In genomic region chr5:90571216-90571615, GRCm38 (mm10) we compare ENCODE assay signal across 38 mouse cellular contexts. TPM values are rescaled to one million over a fixed set of nuclear protein-coding genes. Genes with fewer than 3 reads are reported as not detected.
DNase-seq lines count a peak whose midpoint lies in the region; ATAC-seq and TF ChIP-seq lines count a peak whose summit lies in the region.
"Had no signal": no experiment of that assay in that cellular context is flagged by ENCODE, and none has a peak within 500 bp of the region (broad histone marks: within the 10 kb centered on the region; RNA-seq: fewer than 3 reads in every experiment).

No protein-coding gene starts in this region.

- TF ChIP-seq CTCF in hindbrain, postnatal 0 days (IDR thresholded peaks at IDR 0.05; ENCODE audit: low read depth) = no peak
- no peak for TF ChIP-seq CTCF in lung, embryonic 14.5 days (IDR thresholded peaks at IDR 0.05; ENCODE audit: low read depth)
- TF ChIP-seq CTCF in midbrain, postnatal 0 days (IDR thresholded peaks at IDR 0.05) = no peak

- H3K4me3 ChIP-seq in hindbrain, postnatal 0 days (ENCODE audit: low read length) = no peak overlapping the region
- H3K4me3 ChIP-seq in hindbrain, embryonic 11.5 days (ENCODE audit: low read depth, low read length) = no peak overlapping the region
- H3K4me3 ChIP-seq in lung, embryonic 14.5 days (ENCODE audit: low read depth, low read length) = no peak overlapping the region
- H3K4me3 ChIP-seq in midbrain, postnatal 0 days (ENCODE audit: low read depth, low read length) = no peak overlapping the region
- no peak overlapping the region for H3K4me3 ChIP-seq in midbrain, embryonic 14.5 days (replicated peaks; ENCODE audit: low read depth, low read length)
- H3K4me3 ChIP-seq: embryonic facial prominence, embryonic 13.5 days; forebrain, embryonic 10.5 days; forebrain, embryonic 15.5 days; heart, embryonic 12.5 days; hindbrain, embryonic 15.5 days; intestine, embryonic 15.5 days; limb, embryonic 10.5 days; limb, embryonic 15.5 days; liver, embryonic 13.5 days; megakaryocyte, embryonic 14.5 days; midbrain, embryonic 12.5 days had no signal

- WGBS in hindbrain, postnatal 0 days = 21% methylated on average over 3 of the region's 3 CpGs
- 26% methylated on average over 3 of the region's 3 CpGs for WGBS in hindbrain, embryonic 11.5 days
- whole genome bisulfite sequencing in lung, embryonic 14.5 days = 9% methylated on average over 3 of the region's 3 CpGs
- 38% methylated on average over 3 of the region's 3 CpGs for WGBS in midbrain, postnatal 0 days
- WGBS in midbrain, embryonic 14.5 days = 46% methylated on average over 3 of the region's 3 CpGs

- H3K27ac ChIP-seq in hindbrain, postnatal 0 days = no peak overlapping the region
- H3K27ac ChIP-seq in hindbrain, embryonic 11.5 days (ENCODE audit: low read depth, low read length) = no peak overlapping the region
- no peak overlapping the region; the same call in 1 of the 2 replicates for H3K27ac ChIP-seq in lung, embryonic 14.5 days (ENCODE audit: low read depth)
- no peak overlapping the region for H3K27ac ChIP-seq in midbrain, postnatal 0 days (ENCODE audit: low read depth, low read length)
- no peak overlapping the region for H3K27ac ChIP-seq in midbrain, embryonic 14.5 days (replicated peaks; ENCODE audit: low read depth, low read length)
- H3K27ac ChIP-seq: embryonic facial prominence, embryonic 13.5 days; forebrain, embryonic 10.5 days; forebrain, embryonic 15.5 days; hindbrain, embryonic 15.5 days; intestine, embryonic 15.5 days; limb, embryonic 10.5 days; limb, embryonic 15.5 days; liver, embryonic 13.5 days; midbrain, embryonic 12.5 days had no signal

- peak; percentile 45 for DNase-seq in hindbrain, postnatal 0 days (ENCODE audit: low spot score)
- DNase-seq in hindbrain, embryonic 11.5 days (ENCODE audit: low spot score) = no peak
- DNase-seq in lung, embryonic 14.5 days = peak; percentile 93
- DNase-seq in lung, adult 18-20 months = no peak
- DNase-seq in midbrain, postnatal 0 days (ENCODE audit: low spot score) = peak; percentile 29
- DNase-seq in midbrain, embryonic 14.5 days = no peak
- DNase-seq: adrenal gland, adult 2 months; adrenal gland, postnatal 36 days; B cell, adult 2 months; cerebellum, adult 2 months; cerebellum, postnatal 25 days; gastrocnemius, postnatal 25 days; heart, adult 18-20 months; heart, postnatal 4 days; kidney, postnatal 36 days; liver, embryonic 13.5 days; right cerebral cortex, postnatal 14 days; thymus, postnatal 4 days had no signal

- no peaks in the 10 kb centered on the region for H3K27me3 ChIP-seq in hindbrain, postnatal 0 days (ENCODE audit: insufficient read depth, low read length)
- H3K27me3 ChIP-seq in hindbrain, embryonic 11.5 days (ENCODE audit: control insufficient read depth, insufficient read depth, low read length) = no peaks in the 10 kb centered on the region
- H3K27me3 ChIP-seq in lung, embryonic 14.5 days (ENCODE audit: insufficient read depth, low read length) = no peaks in the 10 kb centered on the region
- no peaks in the 10 kb centered on the region for H3K27me3 ChIP-seq in midbrain, postnatal 0 days (ENCODE audit: insufficient read depth, low read length)
- H3K27me3 ChIP-seq in midbrain, embryonic 14.5 days (ENCODE audit: control insufficient read depth, insufficient read depth, low read length) = no peaks in the 10 kb centered on the region
- H3K27me3 ChIP-seq: embryonic facial prominence, embryonic 13.5 days; forebrain, embryonic 15.5 days; heart, embryonic 12.5 days; hindbrain, embryonic 15.5 days; intestine, embryonic 15.5 days; limb, embryonic 15.5 days; liver, embryonic 13.5 days; megakaryocyte, embryonic 14.5 days; midbrain, embryonic 12.5 days had no signal

- no peaks in the 10 kb centered on the region for H3K36me3 ChIP-seq in hindbrain, postnatal 0 days (ENCODE audit: insufficient read depth, low read length)
- H3K36me3 ChIP-seq in hindbrain, embryonic 11.5 days (ENCODE audit: control insufficient read depth, insufficient read depth, low read length) = no peaks in the 10 kb centered on the region
- no peaks in the 10 kb centered on the region for H3K36me3 ChIP-seq in lung, embryonic 14.5 days (ENCODE audit: insufficient read depth)
- no peaks in the 10 kb centered on the region for H3K36me3 ChIP-seq in midbrain, postnatal 0 days (ENCODE audit: insufficient read depth, low read length)
- H3K36me3 ChIP-seq in midbrain, embryonic 14.5 days (ENCODE audit: control insufficient read depth, insufficient read depth, low read length) = no peaks in the 10 kb centered on the region
- H3K36me3 ChIP-seq: embryonic facial prominence, embryonic 13.5 days; forebrain, embryonic 10.5 days; forebrain, embryonic 15.5 days; heart, embryonic 12.5 days; hindbrain, embryonic 15.5 days; intestine, embryonic 15.5 days; limb, embryonic 10.5 days; limb, embryonic 15.5 days; liver, embryonic 13.5 days; midbrain, embryonic 12.5 days had no signal

- peak overlapping the region; percentile 2; the same call in 1 of the 2 replicates for H3K4me2 ChIP-seq in hindbrain, postnatal 0 days (ENCODE audit: low read depth, low read length)
- H3K4me2 ChIP-seq in hindbrain, embryonic 11.5 days (replicated peaks; ENCODE audit: low read depth, low read length) = no peak overlapping the region
- 0 out of 2 replicates have a peak overlapping the region, but pooled peaks have one; percentile 13 for H3K4me2 ChIP-seq in lung, embryonic 14.5 days
- no peak overlapping the region for H3K4me2 ChIP-seq in midbrain, postnatal 0 days (ENCODE audit: low read depth, low read length, poor library complexity, severe bottlenecking)
- H3K4me2 ChIP-seq in midbrain, embryonic 14.5 days (ENCODE audit: low read length) = no peak overlapping the region
- H3K4me2 ChIP-seq: embryonic facial prominence, embryonic 13.5 days; forebrain, embryonic 15.5 days; heart, embryonic 12.5 days; hindbrain, embryonic 15.5 days; intestine, embryonic 15.5 days; limb, embryonic 15.5 days; liver, embryonic 13.5 days; midbrain, embryonic 12.5 days had no signal

- no peaks in the 10 kb centered on the region for H3K9me3 ChIP-seq in hindbrain, postnatal 0 days (ENCODE audit: low read length)
- no peaks in the 10 kb centered on the region for H3K9me3 ChIP-seq in hindbrain, embryonic 11.5 days (ENCODE audit: control insufficient read depth, low read length)
- no peaks in the 10 kb centered on the region for H3K9me3 ChIP-seq in lung, embryonic 14.5 days (ENCODE audit: low read depth, low read length)
- no peaks in the 10 kb centered on the region for H3K9me3 ChIP-seq in midbrain, postnatal 0 days (ENCODE audit: low read length)
- no peaks in the 10 kb centered on the region for H3K9me3 ChIP-seq in midbrain, embryonic 14.5 days (ENCODE audit: control insufficient read depth, low read length)
- H3K9me3 ChIP-seq: embryonic facial prominence, embryonic 13.5 days; forebrain, embryonic 10.5 days; forebrain, embryonic 15.5 days; heart, embryonic 12.5 days; hindbrain, embryonic 15.5 days; intestine, embryonic 15.5 days; limb, embryonic 10.5 days; limb, embryonic 15.5 days; liver, embryonic 13.5 days; megakaryocyte, embryonic 14.5 days; midbrain, embryonic 12.5 days had no signal

- H3K9ac ChIP-seq in hindbrain, postnatal 0 days (replicated peaks; ENCODE audit: low read length) = no peak overlapping the region
- H3K9ac ChIP-seq in hindbrain, embryonic 11.5 days (ENCODE audit: low read depth, low read length) = no peak overlapping the region
- H3K9ac ChIP-seq in lung, embryonic 14.5 days = no peak overlapping the region
- no peak overlapping the region for H3K9ac ChIP-seq in midbrain, postnatal 0 days (replicated peaks; ENCODE audit: low read length, poor library complexity, severe bottlenecking)
- H3K9ac ChIP-seq in midbrain, embryonic 14.5 days (replicated peaks; ENCODE audit: low read length) = no peak overlapping the region
- H3K9ac ChIP-seq: embryonic facial prominence, embryonic 13.5 days; forebrain, embryonic 15.5 days; heart, embryonic 12.5 days; hindbrain, embryonic 15.5 days; intestine, embryonic 15.5 days; limb, embryonic 15.5 days; liver, embryonic 13.5 days; midbrain, embryonic 12.5 days had no signal

- H3K4me1 ChIP-seq in hindbrain, postnatal 0 days (ENCODE audit: insufficient read depth, low read length) = no peaks in the 10 kb centered on the region
- H3K4me1 ChIP-seq in hindbrain, embryonic 11.5 days (replicated peaks; ENCODE audit: control insufficient read depth, insufficient read depth, low read length) = no peaks in the 10 kb centered on the region
- peaks cover 9% of the 10 kb centered on the region; the same call in 1 of the 2 replicates for H3K4me1 ChIP-seq in lung, embryonic 14.5 days (ENCODE audit: insufficient read depth)
- no peaks in the 10 kb centered on the region for H3K4me1 ChIP-seq in midbrain, postnatal 0 days (ENCODE audit: insufficient read depth, low read length)
- no peaks in the 10 kb centered on the region for H3K4me1 ChIP-seq in midbrain, embryonic 14.5 days (ENCODE audit: control insufficient read depth, insufficient read depth, low read length)
- H3K4me1 ChIP-seq: forebrain, embryonic 15.5 days; hindbrain, embryonic 15.5 days; limb, embryonic 10.5 days; limb, embryonic 15.5 days; megakaryocyte, embryonic 14.5 days; midbrain, embryonic 12.5 days had no signal

- no peak for ATAC-seq in hindbrain, postnatal 0 days
- ATAC-seq in hindbrain, embryonic 11.5 days (ENCODE audit: low FRiP score) = no peak
- peak; percentile 69 for ATAC-seq in lung, embryonic 14.5 days (ENCODE audit: insufficient read depth)
- ATAC-seq in midbrain, postnatal 0 days (ENCODE audit: low FRiP score) = no peak
- ATAC-seq in midbrain, embryonic 14.5 days (ENCODE audit: low FRiP score, low TSS enrichment) = no peak
- ATAC-seq: activated CD4-positive, CD25-positive, alpha-beta regulatory T cell, adult 4 months; forebrain, embryonic 15.5 days; intestine, embryonic 15.5 days had no signal

RNA-seq across cellular contexts. Expression of gene 5830473C10Rik, which starts 10.3 kb away (rescaled TPM):
- not detected in 2 replicates for total RNA-seq in hindbrain, postnatal 0 days (2014; rRNA removed)
- 0.15 and 0.24 TPM in 2 replicates for polyA plus RNA-seq in hindbrain, postnatal 0 days (2015; fragmentation: Nextera tagmentation; extraction: Ambion mirVana)
- not detected in 2 replicates for polyA plus RNA-seq in hindbrain, embryonic 11.5 days (2014; fragmentation: Nextera tagmentation; extraction: Ambion mirVana)
- polyA plus RNA-seq in lung, embryonic 14.5 days (2014; fragmentation: Nextera tagmentation; extraction: Ambion mirVana) = 0.14 and 0.30 TPM in 2 replicates
- 0.19 TPM in 1 of 2 replicates, not detected in the other for total RNA-seq in midbrain, postnatal 0 days (2014; rRNA removed)
- polyA plus RNA-seq in midbrain, postnatal 0 days (2015; fragmentation: Nextera tagmentation; extraction: Ambion mirVana) = 0.19 and 0.32 TPM in 2 replicates
- not detected in 2 replicates for polyA plus RNA-seq in midbrain, embryonic 14.5 days (2014; fragmentation: Nextera tagmentation; extraction: Ambion mirVana)
- total RNA-seq: adrenal gland, postnatal 36 days; gastrocnemius, adult 18-20 months; gastrocnemius, postnatal 25 days; heart, adult 18-20 months; heart, postnatal 4 days; layer of hippocampus, postnatal 25 days; monocyte, adult 5-6 weeks had no signal
- polyA plus RNA-seq: activated CD4-positive, CD25-positive, alpha-beta regulatory T cell, adult 4 months; adrenal gland, adult 2 months; cerebellum, adult 2 months; embryonic facial prominence, embryonic 13.5 days; forebrain, embryonic 10.5 days; forebrain, embryonic 15.5 days; heart, embryonic 12.5 days; heart, postnatal 0 days; hindbrain, embryonic 15.5 days; intestine, embryonic 15.5 days; limb, embryonic 10.5 days; limb, embryonic 15.5 days; midbrain, embryonic 12.5 days; neural tube, embryonic 14.5 days; small intestine, adult 2 months; thymus, postnatal 0 days had no signal

RNA-seq across cellular contexts. Expression of gene Afm, which starts 52.5 kb away (rescaled TPM):
- total RNA-seq in hindbrain, postnatal 0 days (2014; rRNA removed) = not detected in 2 replicates
- polyA plus RNA-seq in hindbrain, postnatal 0 days (2015; fragmentation: Nextera tagmentation; extraction: Ambion mirVana) = not detected in 2 replicates
- polyA plus RNA-seq in hindbrain, embryonic 11.5 days (2014; fragmentation: Nextera tagmentation; extraction: Ambion mirVana) = not detected in 2 replicates
- polyA plus RNA-seq in lung, embryonic 14.5 days (2014; fragmentation: Nextera tagmentation; extraction: Ambion mirVana) = 0.12 TPM in 1 of 2 replicates, not detected in the other
- total RNA-seq in midbrain, postnatal 0 days (2014; rRNA removed) = not detected in 2 replicates
- not detected in 2 replicates for polyA plus RNA-seq in midbrain, postnatal 0 days (2015; fragmentation: Nextera tagmentation; extraction: Ambion mirVana)
- polyA plus RNA-seq in midbrain, embryonic 14.5 days (2014; fragmentation: Nextera tagmentation; extraction: Ambion mirVana) = not detected in 2 replicates
- total RNA-seq: gastrocnemius, postnatal 25 days; heart, adult 18-20 months; heart, postnatal 4 days; layer of hippocampus, postnatal 25 days; left cerebral cortex, adult 8-10 months; monocyte, adult 5-6 weeks had no signal
- polyA plus RNA-seq: adrenal gland, adult 2 months; cerebellum, adult 2 months; embryonic facial prominence, embryonic 13.5 days; forebrain, embryonic 10.5 days; forebrain, embryonic 15.5 days; frontal cortex, adult 2 months; heart, postnatal 0 days; hindbrain, embryonic 15.5 days; limb, embryonic 10.5 days; limb, embryonic 15.5 days; midbrain, embryonic 12.5 days; neural tube, embryonic 14.5 days; small intestine, adult 2 months; thymus, postnatal 0 days had no signal

Comparison
In these comparisons a context has a peak if more than half of its experiments do, and no peak if none do; other contexts are left out.
1. DNase-seq: peak in hindbrain, postnatal 0 days (single experiment), lung, embryonic 14.5 days (single experiment) and midbrain, postnatal 0 days (single experiment); none in hindbrain, embryonic 11.5 days (single experiment), lung, adult 18-20 months (0 of 2) and midbrain, embryonic 14.5 days (single experiment).
2. H3K4me2 ChIP-seq: peak in hindbrain, postnatal 0 days (single experiment) and lung, embryonic 14.5 days (single experiment); none in hindbrain, embryonic 11.5 days (single experiment), midbrain, postnatal 0 days (single experiment) and midbrain, embryonic 14.5 days (single experiment).